Mouse (Mus musculus): ENCODE results near the gene Efcab8. TPM values are rescaled to one million over a fixed set of nuclear protein-coding genes. Genes with fewer than 3 reads are reported as not detected.

Efcab8 gene
- polyA plus RNA-seq (2012; ENCODE audit: insufficient read depth, insufficient read length, missing spikeins), result not detected in 2 replicates

- Histone ChIP-seq H3K27ac (ENCODE audit: insufficient read depth, low read depth, low read length) (no peak within 1 kb of the TSS), H3K4me1 (ENCODE audit: control insufficient read depth, insufficient read depth, low read length) (peaks cover 12% of the 10 kb centered on the region), H3K4me3 (ENCODE audit: insufficient read depth, low read length) (0 out of 2 replicates have a peak within 1 kb of the TSS, but pooled peaks have one; percentile 0)
- no peak for TF ChIP-seq POLR2A (IDR thresholded peaks at IDR 0.05; ENCODE audit: borderline replicate concordance, low read depth, low read length)
- TF ChIP-seq CTCF (IDR thresholded peaks at IDR 0.05; ENCODE audit: low read depth, low read length), result no peak
These were observed at the start of gene Efcab8 for GRCm38 (mm10) chr2:153779394-153779981. Efcab8 (plus strand) TSS chr2:153779931.

GRCm38 (mm10) chr2:153734033-153734432, 45.7 kb upstream of the Efcab8 start:
- Histone ChIP-seq H3K4me1 (ENCODE audit: control insufficient read depth, insufficient read depth, low read length) (no peaks in the 10 kb centered on the region), H3K4me3 (ENCODE audit: insufficient read depth, low read length) (no peak overlapping the region), H3K27ac (ENCODE audit: insufficient read depth, low read depth, low read length) (no peak overlapping the region)
- TF ChIP-seq CTCF (IDR thresholded peaks at IDR 0.05; ENCODE audit: low read depth, low read length) (no peak), POLR2A (IDR thresholded peaks at IDR 0.05; ENCODE audit: borderline replicate concordance, low read depth, low read length) (no peak)

DNA sequence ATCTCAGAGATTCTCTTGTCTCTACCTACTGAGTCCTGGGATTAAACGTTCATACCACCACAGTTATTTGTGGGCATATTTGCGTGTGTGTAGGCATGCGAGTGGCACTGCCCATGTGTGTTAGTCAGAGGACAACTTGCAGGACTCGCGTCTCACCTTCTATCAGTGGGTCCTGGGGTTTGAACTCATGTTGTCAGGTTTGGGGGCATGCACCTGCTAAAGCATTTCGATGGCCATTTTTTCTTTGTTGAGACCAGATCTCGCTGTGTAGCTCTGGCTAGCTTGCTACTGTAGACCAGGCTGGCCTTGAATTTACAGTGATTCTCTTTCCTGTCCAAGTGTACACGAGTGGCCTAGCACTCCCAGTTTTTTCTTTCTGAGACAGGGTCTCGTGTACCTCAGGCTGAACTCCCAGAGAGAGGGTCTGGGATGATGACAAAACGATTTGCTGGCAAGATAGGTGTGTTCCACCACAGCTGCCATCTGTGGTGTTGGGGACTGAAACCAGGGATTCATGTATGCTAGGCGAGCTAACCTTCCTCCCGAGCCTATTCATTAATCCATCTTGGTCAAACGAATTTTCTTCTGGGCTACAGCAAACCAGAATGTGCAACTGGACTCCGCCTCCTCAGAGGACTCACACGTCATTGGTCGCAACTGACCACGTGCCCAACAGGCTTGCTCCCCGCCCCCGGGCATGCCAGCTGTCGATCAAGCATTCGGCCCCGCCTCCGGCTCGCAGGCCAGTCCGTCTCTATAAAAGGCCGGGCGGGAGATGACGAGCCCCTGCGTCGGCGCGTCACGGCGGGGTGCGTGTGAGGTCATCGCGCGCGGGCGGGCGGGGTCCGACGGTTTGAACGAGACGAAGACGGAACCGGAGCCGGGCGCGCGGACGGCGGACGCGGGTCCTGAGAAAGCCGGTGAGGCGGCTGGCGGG, 39.0 kb upstream of the Efcab8 start, which contains the start of gene Mapre1:
Gene Mapre1 (plus strand): TSS at position 775 of the 937 bp plus-strand sequence.
- TF ChIP-seq CTCF (IDR thresholded peaks at IDR 0.05; ENCODE audit: low read depth, low read length), result no peak
- no peak for TF ChIP-seq POLR2A (IDR thresholded peaks at IDR 0.05; ENCODE audit: borderline replicate concordance, low read depth, low read length)
- Histone ChIP-seq H3K4me1 (ENCODE audit: control insufficient read depth, insufficient read depth, low read length) (peaks cover 23% of the 10 kb centered on the region), H3K4me3 (ENCODE audit: insufficient read depth, low read length) (peak within 1 kb of the TSS; percentile 95), H3K27ac (ENCODE audit: insufficient read depth, low read depth, low read length) (peak within 1 kb of the TSS; percentile 58)

- Histone ChIP-seq H3K27ac (ENCODE audit: insufficient read depth, low read depth, low read length) (peak overlapping the region; percentile 58), H3K4me3 (ENCODE audit: insufficient read depth, low read length) (peak overlapping the region; percentile 95), H3K4me1 (ENCODE audit: control insufficient read depth, insufficient read depth, low read length) (peaks cover 23% of the 10 kb centered on the region)
- TF ChIP-seq CTCF (IDR thresholded peaks at IDR 0.05; ENCODE audit: low read depth, low read length) (no peak), POLR2A (IDR thresholded peaks at IDR 0.05; ENCODE audit: borderline replicate concordance, low read depth, low read length) (no peak)
These were observed 38.2 kb upstream of the Efcab8 start for GRCm38 (mm10) chr2:153741437-153742065.

DNA sequence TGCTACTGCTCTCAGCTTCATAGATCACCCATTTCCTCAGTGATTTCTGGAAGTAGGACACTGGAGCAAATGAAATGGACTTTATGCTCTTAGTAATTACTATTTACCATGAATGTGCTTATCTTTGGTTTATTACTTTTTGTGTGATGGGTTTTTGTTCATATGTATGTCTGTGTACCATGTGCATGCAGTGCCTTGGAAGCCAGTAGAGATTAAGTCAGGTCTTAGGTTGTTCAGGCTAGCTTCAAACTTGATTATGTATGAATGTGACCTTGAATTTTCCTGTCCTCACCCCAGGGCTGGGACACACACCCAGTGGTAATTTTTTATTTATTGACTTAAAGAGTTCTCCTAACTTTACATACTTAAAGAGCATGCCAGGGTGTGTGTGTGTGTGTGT, 31.7 kb upstream of the Efcab8 start:
- no peak overlapping the region for H3K27ac ChIP-seq (ENCODE audit: insufficient read depth, low read depth, low read length)
- TF ChIP-seq CTCF (IDR thresholded peaks at IDR 0.05; ENCODE audit: low read depth, low read length) (no peak), POLR2A (IDR thresholded peaks at IDR 0.05; ENCODE audit: borderline replicate concordance, low read depth, low read length) (no peak)
- peaks cover 28% of the 10 kb centered on the region for H3K4me1 ChIP-seq (ENCODE audit: control insufficient read depth, insufficient read depth, low read length)

DNA sequence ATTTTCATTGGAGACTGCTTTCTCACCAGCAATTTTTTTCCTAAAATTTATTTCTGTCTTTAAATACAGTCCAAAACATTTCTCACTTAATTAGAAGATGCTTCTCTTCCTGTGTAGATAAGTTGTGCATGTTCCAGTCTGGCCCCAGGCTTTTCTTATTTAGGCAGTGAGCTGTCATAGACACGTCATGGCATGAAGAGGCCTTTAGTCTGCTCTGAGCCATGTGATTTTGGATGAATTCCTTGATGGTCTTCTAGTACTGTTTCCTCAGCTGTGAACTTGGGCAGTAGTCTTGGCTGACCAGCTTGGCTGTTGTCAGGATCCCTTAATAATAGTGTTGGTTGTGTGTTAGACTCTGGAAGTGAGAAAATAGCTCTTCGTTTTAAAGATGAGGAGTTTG, 29.4 kb upstream of the Efcab8 start:
- TF ChIP-seq POLR2A (IDR thresholded peaks at IDR 0.05; ENCODE audit: borderline replicate concordance, low read depth, low read length) (no peak), CTCF (IDR thresholded peaks at IDR 0.05; ENCODE audit: low read depth, low read length) (no peak)
- H3K27ac ChIP-seq (ENCODE audit: insufficient read depth, low read depth, low read length), result peak overlapping the region; percentile 41

More for the DNA sequence above, 31.7 kb upstream of the Efcab8 start:
- no peak overlapping the region for H3K4me3 ChIP-seq (ENCODE audit: insufficient read depth, low read length)

GRCm38 (mm10) chr2:153762121-153762520, 17.6 kb upstream of the Efcab8 start:
- no peak for TF ChIP-seq CTCF (IDR thresholded peaks at IDR 0.05; ENCODE audit: low read depth, low read length)
- TF ChIP-seq POLR2A (IDR thresholded peaks at IDR 0.05; ENCODE audit: borderline replicate concordance, low read depth, low read length), result no peak
- H3K4me1 ChIP-seq (ENCODE audit: control insufficient read depth, insufficient read depth, low read length), result peaks cover 8% of the 10 kb centered on the region
- H3K4me3 ChIP-seq (ENCODE audit: insufficient read depth, low read length), result no peak overlapping the region
- no peak overlapping the region for H3K27ac ChIP-seq (ENCODE audit: insufficient read depth, low read depth, low read length)

More for the DNA sequence above, 29.4 kb upstream of the Efcab8 start:
- H3K4me1 ChIP-seq (ENCODE audit: control insufficient read depth, insufficient read depth, low read length), result peaks cover 21% of the 10 kb centered on the region
- H3K4me3 ChIP-seq (ENCODE audit: insufficient read depth, low read length), result no peak overlapping the region

DNA sequence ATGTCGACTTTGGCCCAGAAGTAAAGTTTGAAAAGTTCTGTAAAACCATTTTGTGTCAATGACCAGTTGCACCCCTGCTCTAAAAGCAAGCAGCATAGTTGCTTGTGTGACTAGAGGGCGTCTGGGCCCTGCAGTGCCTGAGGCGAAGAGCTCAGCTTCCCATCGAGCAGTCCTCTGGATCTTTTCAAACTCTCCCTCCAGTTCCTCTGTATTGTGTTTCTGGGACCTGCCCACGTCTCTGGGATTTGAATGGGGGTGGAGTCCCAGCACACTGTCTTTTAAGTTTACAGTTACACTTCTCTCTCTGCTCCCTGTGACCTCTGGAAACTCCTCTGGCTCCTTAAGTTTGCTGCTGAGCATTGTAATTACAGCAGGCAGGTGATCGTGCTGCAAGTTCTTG, 12.2 kb upstream of the Efcab8 start:
- no peak overlapping the region for H3K4me3 ChIP-seq (ENCODE audit: insufficient read depth, low read length)
- no peaks in the 10 kb centered on the region for H3K4me1 ChIP-seq (ENCODE audit: control insufficient read depth, insufficient read depth, low read length)
- no peak for TF ChIP-seq POLR2A (IDR thresholded peaks at IDR 0.05; ENCODE audit: borderline replicate concordance, low read depth, low read length)
- TF ChIP-seq CTCF (IDR thresholded peaks at IDR 0.05; ENCODE audit: low read depth, low read length), result no peak
- H3K27ac ChIP-seq (ENCODE audit: insufficient read depth, low read depth, low read length), result no peak overlapping the region

DNA sequence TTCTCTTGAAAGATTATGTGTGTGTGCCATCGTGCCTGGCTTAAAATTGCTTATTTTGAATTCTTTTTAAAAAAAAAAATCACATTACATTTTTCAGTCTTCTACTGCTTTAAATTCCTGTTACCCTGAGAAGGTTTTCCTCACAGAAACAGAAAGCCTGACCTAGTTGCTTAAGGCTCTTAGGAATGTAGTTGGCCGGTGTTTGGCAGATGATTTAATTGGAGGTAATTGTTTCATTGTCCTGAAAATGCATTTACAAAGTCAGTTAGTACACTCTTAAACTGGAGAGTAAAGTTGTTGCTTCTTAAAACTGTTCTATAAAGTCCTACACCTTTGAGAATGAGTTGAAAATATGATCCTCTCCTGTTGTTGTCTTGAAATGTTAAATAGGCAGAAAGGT, 10.8 kb upstream of the Efcab8 start:
- no peak overlapping the region for H3K27ac ChIP-seq (ENCODE audit: insufficient read depth, low read depth, low read length)
- H3K4me1 ChIP-seq (ENCODE audit: control insufficient read depth, insufficient read depth, low read length), result peaks cover 10% of the 10 kb centered on the region
- TF ChIP-seq POLR2A (IDR thresholded peaks at IDR 0.05; ENCODE audit: borderline replicate concordance, low read depth, low read length) (no peak), CTCF (IDR thresholded peaks at IDR 0.05; ENCODE audit: low read depth, low read length) (no peak)
- H3K4me3 ChIP-seq (ENCODE audit: insufficient read depth, low read length), result no peak overlapping the region
